Mouse (Mus musculus) forebrain, embryonic 12.5 days (tissue): ENCODE results near the gene Peg12. TPM values are rescaled to one million over a fixed set of nuclear protein-coding genes. Genes with fewer than 3 reads are reported as not detected.
A peak's percentile ranks its signal among the peaks of the same experiment; 100 is the strongest.

Experiments used
- ATAC-seq: fragments of 200-750 bp; cut with Nextera tagmentation; 2 replicates; pipeline ENCODE4 v1.8.0; 2017; ENCODE audit warnings: moderate TSS enrichment; ENCODE audit not compliant: low FRiP score
- H3K27ac ChIP-seq: fragments of 300-500 bp; sonication (generic); 2 replicates; pipeline ENCODE4 v1.5.1; 2016; ENCODE audit warnings: mild to moderate bottlenecking
- H3K27me3 ChIP-seq: fragments of 300-500 bp; sonication (generic); 2 replicates; pipeline ENCODE4 v1.6.1; 2016; ENCODE audit warnings: mild to moderate bottlenecking
- H3K36me3 ChIP-seq: fragments of 300-500 bp; sonication (generic); replicated peaks from 2 replicates; pipeline ENCODE4 v1.6.1; 2016; ENCODE audit warnings: mild to moderate bottlenecking
- H3K4me1 ChIP-seq: fragments of 300-500 bp; sonication (generic); 2 replicates; pipeline ENCODE4 v1.6.1; 2016
- H3K4me2 ChIP-seq: fragments of 300-500 bp; sonication (generic); 2 replicates; pipeline ENCODE4 v1.6.1; 2016; ENCODE audit warnings: mild to moderate bottlenecking, moderate library complexity
- H3K4me3 ChIP-seq: fragments of 300-500 bp; sonication (generic); replicated peaks from 2 replicates; pipeline ENCODE4 v1.5.1; 2016; ENCODE audit warnings: mild to moderate bottlenecking
- H3K9ac ChIP-seq: fragments of 300-500 bp; sonication (generic); 2 replicates; pipeline ENCODE4 v1.6.1; 2016; ENCODE audit warnings: mild to moderate bottlenecking
- H3K9me3 ChIP-seq: fragments of 300-500 bp; sonication (generic); 2 replicates; pipeline ENCODE4 v1.6.1; 2016
- WGBS: fragments of 180-500 bp; shearing (Covaris S2); methylation state at CpG from one replicate; pipeline ENCODE4 v1.1.7; 2016; 5-methylcytosine and 5-hydroxymethylcytosine counted together
- polyA plus RNA-seq: library from polyadenylated mRNA; unstranded; fragments of >200 nt; fragmentation: Nextera tagmentation; extraction: Ambion mirVana; gene quantifications from 2 replicates; pipeline ENCODE4 v1.2.1, GENCODE M21; 2016

Gene Peg12
- polyA plus RNA-seq, 1 experiment from 2014 or later = 82.2 TPM

- peak within 1 kb of the TSS; percentile 97 for H3K27ac ChIP-seq
- H3K36me3 ChIP-seq = no peaks in the 10 kb centered on the region
- H3K4me2 ChIP-seq = peak within 1 kb of the TSS; percentile 66
- H3K27me3 ChIP-seq = no peaks in the 10 kb centered on the region
- ATAC-seq = peak; percentile 90
- H3K9me3 ChIP-seq = peaks cover 15% of the 10 kb centered on the region
- peaks cover 6% of the 10 kb centered on the region; the same call in 1 of the 2 replicates for H3K4me1 ChIP-seq
- peak within 1 kb of the TSS; percentile 68 for H3K4me3 ChIP-seq
- peak within 1 kb of the TSS; percentile 83 for H3K9ac ChIP-seq
- 23% methylated on average over 48 of the region's 49 CpGs for WGBS
Measured at GRCm38 (mm10) chr7:62419493-62420360, 44.6 kb downstream of the Peg12 start, which contains the start of gene Mkrn3. Gene Mkrn3 (minus strand): TSS chr7:62420139.

DNA sequence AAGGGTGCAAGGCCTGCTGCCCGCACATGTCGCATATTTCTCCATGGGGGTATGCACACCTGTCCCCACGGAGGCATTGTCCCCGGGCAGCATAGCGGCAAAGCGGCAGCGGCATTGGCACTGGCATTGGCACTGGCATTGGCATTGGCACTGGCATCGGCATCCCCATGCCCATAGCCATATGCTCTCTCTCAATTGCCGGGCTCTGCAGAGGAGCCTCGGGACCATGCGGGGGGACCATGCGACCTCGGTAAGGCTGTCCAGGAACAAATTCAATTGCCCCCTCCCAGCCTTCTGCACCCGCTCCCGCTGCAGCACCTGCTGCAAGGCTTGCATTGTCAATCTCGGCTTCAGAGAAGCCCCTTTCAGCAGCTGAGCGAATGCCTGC is 45.2 kb downstream of the Peg12 start:
- peak overlapping the region; percentile 66 for H3K4me2 ChIP-seq
- H3K9ac ChIP-seq = peak overlapping the region; percentile 83
- 0 out of 2 replicates have a peak, but pooled peaks cover 3% of the 10 kb centered on the region for H3K4me1 ChIP-seq
- no peaks in the 10 kb centered on the region for H3K27me3 ChIP-seq
- H3K9me3 ChIP-seq = peaks cover 15% of the 10 kb centered on the region
- H3K4me3 ChIP-seq = peak overlapping the region; percentile 68
- no peak; the same call in 1 of the 2 replicates for ATAC-seq
- 46% methylated on average over 17 of the region's 17 CpGs for WGBS
- H3K36me3 ChIP-seq = no peaks in the 10 kb centered on the region
- peak overlapping the region; percentile 97 for H3K27ac ChIP-seq

GRCm38 (mm10) chr7:62418346-62418745 is 46.0 kb downstream of the Peg12 start:
- H3K4me2 ChIP-seq = peak overlapping the region; percentile 66

GRCm38 (mm10) chr7:62416173-62416572 is 48.1 kb downstream of the Peg12 start:
- Histone ChIP-seq H3K9ac (0 out of 2 replicates have a peak overlapping the region, but pooled peaks have one; percentile 25), H3K36me3 (no peaks in the 10 kb centered on the region), H3K9me3 (peaks cover 15% of the 10 kb centered on the region), H3K4me1 (0 out of 2 replicates have a peak, but pooled peaks cover 7% of the 10 kb centered on the region), H3K4me2 (peak overlapping the region; percentile 36), H3K27me3 (no peaks in the 10 kb centered on the region), H3K4me3 (peak overlapping the region; percentile 18), H3K27ac (peak overlapping the region; percentile 83)
- peak; percentile 55 for ATAC-seq

More at GRCm38 (mm10) chr7:62418346-62418745, 46.0 kb downstream of the Peg12 start:
- no peaks in the 10 kb centered on the region for H3K36me3 ChIP-seq
- peak overlapping the region; percentile 68 for H3K4me3 ChIP-seq
- H3K27ac ChIP-seq = peak overlapping the region; percentile 97
- H3K9me3 ChIP-seq = peaks cover 15% of the 10 kb centered on the region
- ATAC-seq = no peak
- 42% methylated on average over 9 of the region's 9 CpGs for WGBS
- peak overlapping the region; percentile 83 for H3K9ac ChIP-seq
- H3K4me1 ChIP-seq = 0 out of 2 replicates have a peak, but pooled peaks cover 3% of the 10 kb centered on the region
- no peaks in the 10 kb centered on the region for H3K27me3 ChIP-seq

DNA sequence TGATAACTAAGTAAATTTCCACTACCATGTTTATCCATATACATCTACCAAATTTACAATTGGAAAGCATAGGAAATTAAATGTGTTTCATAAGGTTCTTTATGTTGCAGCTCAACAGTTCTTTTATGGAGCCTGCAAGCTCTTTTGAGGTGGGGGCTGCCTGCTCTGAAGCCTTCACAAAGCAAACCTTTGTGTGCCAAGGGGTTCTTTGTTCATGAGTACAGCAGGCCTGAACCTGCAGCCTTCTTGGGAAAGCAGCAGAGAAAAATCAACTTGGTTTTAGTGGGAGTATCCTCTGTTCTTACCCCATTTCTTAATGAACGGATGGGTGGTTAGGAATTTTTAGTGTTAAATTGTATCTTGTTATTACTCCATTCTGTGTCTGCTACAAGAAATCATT is 49.1 kb downstream of the Peg12 start:
- no peak overlapping the region for H3K4me3 ChIP-seq

More for the DNA sequence above, 49.1 kb downstream of the Peg12 start:
- Histone ChIP-seq H3K4me2 (peak overlapping the region; percentile 11; the same call in 1 of the 2 replicates), H3K27me3 (no peaks in the 10 kb centered on the region), H3K4me1 (0 out of 2 replicates have a peak, but pooled peaks cover 10% of the 10 kb centered on the region), H3K27ac (peak overlapping the region; percentile 81), H3K9me3 (peaks cover 15% of the 10 kb centered on the region), H3K36me3 (no peaks in the 10 kb centered on the region), H3K9ac (no peak overlapping the region)
- ATAC-seq = peak; percentile 20; the same call in 1 of the 2 replicates
- WGBS = 30% methylated on average over 1 of the region's 1 CpGs

Other genes with a start within 250 kb of the Peg12 start
- gene Ndn, start 117.9 kb downstream of the Peg12 start, polyA plus RNA-seq = 259 and 280 TPM in 2 replicates
- gene Magel2, start 87.5 kb downstream of the Peg12 start, polyA plus RNA-seq = 22.3 and 30.3 TPM in 2 replicates
- gene Mkrn3, start 44.4 kb downstream of the Peg12 start, polyA plus RNA-seq = 25.1 and 25.5 TPM in 2 replicates